ENCODE assay signal across 11 mouse cellular contexts in genomic region chr11:63125832-63126456, GRCm38 (mm10). TPM values are rescaled to one million over a fixed set of nuclear protein-coding genes. Genes with fewer than 3 reads are reported as not detected.
DNase-seq lines count a peak whose midpoint lies in the region; ATAC-seq and TF ChIP-seq lines count a peak whose summit lies in the region.
"Had no signal": no experiment of that assay in that cellular context is flagged by ENCODE, and none has a peak within 500 bp of the region (broad histone marks: within the 10 kb centered on the region; RNA-seq: fewer than 3 reads in every experiment).

No protein-coding gene starts in this region.

- H3K27me3 ChIP-seq in liver, embryonic 12.5 days (replicated peaks), result peaks cover 39% of the 10 kb centered on the region
- no peaks in the 10 kb centered on the region for H3K27me3 ChIP-seq in heart, embryonic 12.5 days (replicated peaks)
- peaks cover 27% of the 10 kb centered on the region for H3K27me3 ChIP-seq in hindbrain, embryonic 13.5 days

- ATAC-seq in liver, embryonic 12.5 days, result no peak
- peak; percentile 37; the same call in 1 of the 2 replicates for ATAC-seq in heart, embryonic 12.5 days (ENCODE audit: insufficient number of reproducible peaks, low FRiP score)
- no peak for ATAC-seq in hindbrain, embryonic 13.5 days (ENCODE audit: low FRiP score)

- H3K9me3 ChIP-seq in liver, embryonic 12.5 days (replicated peaks), result no peaks in the 10 kb centered on the region
- no peaks in the 10 kb centered on the region for H3K9me3 ChIP-seq in heart, embryonic 12.5 days (replicated peaks)
- no peaks in the 10 kb centered on the region for H3K9me3 ChIP-seq in hindbrain, embryonic 13.5 days

- no peak for TF ChIP-seq CTCF in gastrocnemius, adult 2 months (IDR thresholded peaks at IDR 0.05)

- no peaks in the 10 kb centered on the region for H3K36me3 ChIP-seq in liver, embryonic 12.5 days
- H3K36me3 ChIP-seq in heart, embryonic 12.5 days, result no peaks in the 10 kb centered on the region
- H3K36me3 ChIP-seq in hindbrain, embryonic 13.5 days, result no peaks in the 10 kb centered on the region

- H3K4me1 ChIP-seq in liver, embryonic 12.5 days, result peaks cover under 1% of the 10 kb centered on the region; the same call in 1 of the 2 replicates
- H3K4me1 ChIP-seq in heart, embryonic 12.5 days (replicated peaks), result peaks cover 39% of the 10 kb centered on the region
- peaks cover 13% of the 10 kb centered on the region for H3K4me1 ChIP-seq in hindbrain, embryonic 13.5 days (replicated peaks)

- 61% methylated on average over 5 of the region's 5 CpGs for WGBS in liver, embryonic 12.5 days (ENCODE audit: insufficient replicate concordance)
- 39% methylated on average over 5 of the region's 5 CpGs for WGBS in heart, embryonic 12.5 days
- 67% methylated on average over 5 of the region's 5 CpGs for WGBS in hindbrain, embryonic 13.5 days

- no peak overlapping the region for H3K4me2 ChIP-seq in liver, embryonic 12.5 days
- H3K4me2 ChIP-seq in heart, embryonic 12.5 days, result no peak overlapping the region
- H3K4me2 ChIP-seq in hindbrain, embryonic 13.5 days, result no peak overlapping the region

- DNase-seq in liver, result peak; percentile 28
- DNase-seq in gastrocnemius, adult 2 months, result peak; percentile 64
- DNase-seq in ovary, postnatal 36 days (ENCODE audit: low spot score), result peak; percentile 29
- DNase-seq in layer of hippocampus, adult 9-10 months (ENCODE audit: low spot score), result no peak
- DNase-seq in left cerebral cortex, adult 18-20 months (ENCODE audit: low spot score in 2 of 2), result no peak
- DNase-seq: adrenal gland, adult 2 months; cerebellum, adult 11 months had no signal

- H3K27ac ChIP-seq in liver, embryonic 12.5 days, result no peak overlapping the region
- peak overlapping the region; percentile 63 for H3K27ac ChIP-seq in gastrocnemius, adult 2 months
- peak overlapping the region; percentile 8; the same call in 1 of the 2 replicates for H3K27ac ChIP-seq in heart, embryonic 12.5 days (ENCODE audit: poor library complexity, severe bottlenecking)
- no peak overlapping the region for H3K27ac ChIP-seq in hindbrain, embryonic 13.5 days
- H3K27ac ChIP-seq: macrophage had no signal

- no peak overlapping the region for H3K4me3 ChIP-seq in liver, embryonic 12.5 days
- H3K4me3 ChIP-seq in gastrocnemius, adult 2 months, result no peak overlapping the region
- no peak overlapping the region for H3K4me3 ChIP-seq in heart, embryonic 12.5 days
- H3K4me3 ChIP-seq in hindbrain, embryonic 13.5 days, result no peak overlapping the region

- no peak overlapping the region for H3K9ac ChIP-seq in liver, embryonic 12.5 days
- H3K9ac ChIP-seq in heart, embryonic 12.5 days, result no peak overlapping the region; the same call in 1 of the 2 replicates
- no peak overlapping the region for H3K9ac ChIP-seq in hindbrain, embryonic 13.5 days

- intact Hi-C loops in gastrocnemius, adult 2 months (cut with DNase I), result no loop called here

RNA-seq across cellular contexts. Expression of gene Pmp22, which starts 2.8 kb away (rescaled TPM):
- 38.3 and 39.8 TPM in 2 replicates for polyA plus RNA-seq in liver, embryonic 12.5 days (2016; fragmentation: Nextera tagmentation; extraction: Ambion mirVana)
- total RNA-seq in gastrocnemius, adult 2 months (2021), result 10 to 100 TPM; 28.8 to 43.1 TPM
- polyA plus RNA-seq in heart, embryonic 12.5 days (2016; fragmentation: Nextera tagmentation; extraction: Ambion mirVana), result 67.8 and 72.8 TPM in 2 replicates
- 37.6 and 43.0 TPM in 2 replicates for polyA plus RNA-seq in hindbrain, embryonic 13.5 days (2015; fragmentation: Nextera tagmentation; extraction: Ambion mirVana)
- total RNA-seq in left cerebral cortex, adult 18-20 months (2021), result 10 to 100 TPM; 29.8 to 31.3 TPM

Comparison
In these comparisons a context has a peak if more than half of its experiments do, and no peak if none do; other contexts are left out.
1. DNase-seq: peak in liver (single experiment), gastrocnemius, adult 2 months (single experiment) and ovary, postnatal 36 days (single experiment); none in layer of hippocampus, adult 9-10 months (single experiment) and left cerebral cortex, adult 18-20 months (0 of 2).
2. H3K27ac ChIP-seq: peak in gastrocnemius, adult 2 months (single experiment) and heart, embryonic 12.5 days (single experiment); none in liver, embryonic 12.5 days (single experiment) and hindbrain, embryonic 13.5 days (single experiment).